Mouse (Mus musculus) lung, postnatal 10 days (tissue): ENCODE results near the gene Gm9268.
"Not testable (repeated sequence)": the region's sequence is repeated elsewhere in the genome, so short reads cannot be mapped to it uniquely, and the experiment has no call there.

ENCODE experiments used
- DNase-seq: peaks from one replicate; pipeline ENCODE4 v3.0.0; 2021

Gene Gm9268

GRCm38 (mm10) chr7:43018465-43018864 lies at the start of gene Gm9268:
Gene Gm9268 (plus strand): TSS chr7:43018765.
- DNase-seq, result not testable (repeated sequence)

GRCm38 (mm10) chr7:42980098-42980497 lies 38.5 kb upstream of the Gm9268 start:
- DNase-seq, result no peak

- no peak for DNase-seq
Measured at GRCm38 (mm10) chr7:42980739-42981138, 37.8 kb upstream of the Gm9268 start.

GRCm38 (mm10) chr7:43077831-43078230 lies 59.3 kb downstream of the Gm9268 start:
- no peak for DNase-seq
